Mouse (Mus musculus): Measurements from ENCODE around the gene Serpinf2. TPM values are rescaled to one million over a fixed set of nuclear protein-coding genes. Genes with fewer than 3 reads are reported as not detected.

Gene Serpinf2
- not detected for total RNA-seq (2023)

GRCm38 (mm10) chr11:75439363-75439762, at the start of gene Serpinf2:
Serpinf2 (minus strand) TSS chr11:75439591.

GRCm38 (mm10) chr11:75486601-75487285, 47.4 kb upstream of the Serpinf2 start, which contains the start of gene Prpf8:
Prpf8 (plus strand) TSS chr11:75486816.

GRCm38 (mm10) chr11:75460844-75461742, 21.7 kb upstream of the Serpinf2 start, which contains the start of gene Tlcd2:
Tlcd2 (plus strand) TSS chr11:75461715.

GRCm38 (mm10) chr11:75453991-75454930, 14.9 kb upstream of the Serpinf2 start, which contains the start of gene Wdr81:
Wdr81 (minus strand) TSS chr11:75454717.

GRCm38 (mm10) chr11:75422013-75422792, 17.2 kb downstream of the Serpinf2 start, which contains the start of gene Serpinf1:
Serpinf1 (minus strand) TSS chr11:75422701.

Other genes starting within 250 kb of the Serpinf2 start
- 20.7 TPM for gene Dph1, start 248.3 kb downstream of the Serpinf2 start, total RNA-seq (2023)
- gene Rtn4rl1, start 245.8 kb downstream of the Serpinf2 start, total RNA-seq (2023), result 18.9 TPM
- 193 TPM for gene Rpa1, start 91.3 kb downstream of the Serpinf2 start, total RNA-seq (2023)
- gene Smyd4, start 91.2 kb downstream of the Serpinf2 start, total RNA-seq (2023), result 15.9 TPM
- not detected for gene Serpinf1, start 16.9 kb downstream of the Serpinf2 start, total RNA-seq (2023)
- 24.4 TPM for gene Wdr81, start 15.1 kb upstream of the Serpinf2 start, total RNA-seq (2023)
- gene Tlcd2, start 22.1 kb upstream of the Serpinf2 start, total RNA-seq (2023), result 1.8 TPM
- gene Prpf8, start 47.2 kb upstream of the Serpinf2 start, total RNA-seq (2023), result 201 TPM
- not detected for gene Rilp, start 70.5 kb upstream of the Serpinf2 start, total RNA-seq (2023)
- 0.21 TPM for gene Scarf1, start 73.9 kb upstream of the Serpinf2 start, total RNA-seq (2023)
- gene Slc43a2, start 92.1 kb upstream of the Serpinf2 start, total RNA-seq (2023), result 61.9 TPM
- gene Pitpna, start 148.5 kb upstream of the Serpinf2 start, total RNA-seq (2023), result 205 TPM
- gene Inpp5k, start 191.4 kb upstream of the Serpinf2 start, total RNA-seq (2023), result 105 TPM
- gene Myo1c, start 210.9 kb upstream of the Serpinf2 start, total RNA-seq (2023), result 16.5 TPM
- 53.1 TPM for gene Crk, start 239.7 kb upstream of the Serpinf2 start, total RNA-seq (2023)

Measured in CD4-positive naive resting alpha-beta T cell, adult 57 days (primary cell).